Mouse (Mus musculus) G1E-ER4 (cell line): ENCODE data around the gene Sugct. TPM values are rescaled to one million over a fixed set of nuclear protein-coding genes. Genes with fewer than 3 reads are reported as not detected.
A peak's percentile ranks its signal among the peaks of the same experiment; 100 is the strongest.

Source experiments
- GATA1 ChIP-seq: IDR thresholded peaks from one replicate; pipeline ENCODE4 v1.8.0; 2012; ENCODE audit warnings: low read length, inconsistent platforms
- polyA plus RNA-seq: library from polyadenylated mRNA; stranded (reverse); fragments of >175 nt; gene quantifications from 2 replicates; pipeline ENCODE4 v1.2.3, GENCODE M21; 2012

Sugct gene
- polyA plus RNA-seq, 1 experiment = 2.5 TPM

- no peak for TF ChIP-seq GATA1
These were observed 28.0 kb downstream of the Sugct start for GRCm38 (mm10) chr13:17667380-17667779.

- no peak for TF ChIP-seq GATA1
These were observed 53.1 kb downstream of the Sugct start for GRCm38 (mm10) chr13:17642294-17642693.

- TF ChIP-seq GATA1 = peak; percentile 14
These were observed 57.3 kb downstream of the Sugct start for GRCm38 (mm10) chr13:17638008-17638407.

GRCm38 (mm10) chr13:17627108-17627507, 68.2 kb downstream of the Sugct start:
- peak; percentile 70 for TF ChIP-seq GATA1

- TF ChIP-seq GATA1 = no peak
These were observed 70.4 kb downstream of the Sugct start for GRCm38 (mm10) chr13:17624976-17625375.

GRCm38 (mm10) chr13:17606217-17606616, 89.1 kb downstream of the Sugct start:
- no peak for TF ChIP-seq GATA1

GRCm38 (mm10) chr13:17604670-17605069, 90.7 kb downstream of the Sugct start:
- no peak for TF ChIP-seq GATA1

- no peak for TF ChIP-seq GATA1
These were observed 91.6 kb downstream of the Sugct start for GRCm38 (mm10) chr13:17603756-17604155.

- TF ChIP-seq GATA1 = no peak
These were observed 110.0 kb downstream of the Sugct start for GRCm38 (mm10) chr13:17585267-17585913.

GRCm38 (mm10) chr13:17584804-17585203, 110.5 kb downstream of the Sugct start:
- TF ChIP-seq GATA1 = no peak

- TF ChIP-seq GATA1 = no peak
These were observed 113.7 kb downstream of the Sugct start for GRCm38 (mm10) chr13:17581684-17582083.

- TF ChIP-seq GATA1 = no peak
These were observed 136.0 kb downstream of the Sugct start for GRCm38 (mm10) chr13:17559357-17559756.

- no peak for TF ChIP-seq GATA1
These were observed 159.0 kb downstream of the Sugct start for GRCm38 (mm10) chr13:17536341-17536740.

- TF ChIP-seq GATA1 = no peak
These were observed 160.5 kb downstream of the Sugct start for GRCm38 (mm10) chr13:17534871-17535270.

GRCm38 (mm10) chr13:17534469-17534868, 160.9 kb downstream of the Sugct start:
- TF ChIP-seq GATA1 = no peak

- no peak for TF ChIP-seq GATA1
These were observed 184.1 kb downstream of the Sugct start for GRCm38 (mm10) chr13:17511184-17511778.

GRCm38 (mm10) chr13:17494936-17495335, 200.4 kb downstream of the Sugct start:
- no peak for TF ChIP-seq GATA1
